Mouse (Mus musculus) kidney, embryonic 14.5 days (tissue): ENCODE data around the gene Ttc7. TPM values are rescaled to one million over a fixed set of nuclear protein-coding genes. Genes with fewer than 3 reads are reported as not detected.

ENCODE experiments used
- ATAC-seq: fragments of 200-750 bp; cut with Nextera tagmentation; 2 replicates; pipeline ENCODE4 v1.8.0; 2017; ENCODE audit warnings: moderate number of reproducible peaks, mild to moderate bottlenecking, moderate TSS enrichment, moderate library complexity; ENCODE audit not compliant: low FRiP score, low TSS enrichment
- H3K27ac ChIP-seq: fragments of 300-500 bp; sonication (generic); 2 replicates; pipeline ENCODE4 v1.5.1; 2014; ENCODE audit warnings: low read depth, mild to moderate bottlenecking, low read length, moderate library complexity, mixed read lengths
- H3K27me3 ChIP-seq: fragments of 300-500 bp; sonication (generic); 2 replicates; pipeline ENCODE4 v1.6.1; 2014; ENCODE audit warnings: mild to moderate bottlenecking, low read length; ENCODE audit not compliant: control insufficient read depth, insufficient read depth
- H3K36me3 ChIP-seq: fragments of 300-500 bp; sonication (generic); 2 replicates; pipeline ENCODE4 v1.6.1; 2014; ENCODE audit warnings: low read length, mixed read lengths; ENCODE audit not compliant: control insufficient read depth, insufficient read depth
- H3K4me1 ChIP-seq: fragments of 300-500 bp; sonication (generic); 2 replicates; pipeline ENCODE4 v1.6.1; 2014; ENCODE audit warnings: low read length, mixed read lengths; ENCODE audit not compliant: control insufficient read depth, insufficient read depth
- H3K4me2 ChIP-seq: fragments of 300-500 bp; sonication (generic); replicated peaks from 2 replicates; pipeline ENCODE4 v1.6.1; 2014; ENCODE audit warnings: low read depth, mild to moderate bottlenecking, low read length
- H3K4me3 ChIP-seq: fragments of 300-500 bp; sonication (generic); 2 replicates; pipeline ENCODE4 v1.5.1; 2014; ENCODE audit warnings: mild to moderate bottlenecking, low read length
- H3K9ac ChIP-seq: fragments of 300-500 bp; sonication (generic); 2 replicates; pipeline ENCODE4 v1.6.1; 2014; ENCODE audit warnings: low read depth, mild to moderate bottlenecking, low read length, moderate library complexity
- H3K9me3 ChIP-seq: fragments of 300-500 bp; sonication (generic); 2 replicates; pipeline ENCODE4 v1.6.1; 2016; ENCODE audit warnings: low read length; ENCODE audit not compliant: control insufficient read depth
- WGBS: fragments of 180-500 bp; shearing (Covaris S2); extraction: QIAGEN DNeasy Blood & Tissue Kit; methylation state at CpG from one replicate; pipeline ENCODE4 v1.1.7; 2014; 5-methylcytosine and 5-hydroxymethylcytosine counted together
- polyA plus RNA-seq: library from polyadenylated mRNA; unstranded; fragments of >200 nt; fragmentation: Nextera tagmentation; extraction: Ambion mirVana; gene quantifications from 2 replicates; pipeline ENCODE4 v1.2.1, GENCODE M21; 2014

Gene Ttc7
- polyA plus RNA-seq, 1 experiment from 2014 or later = 4.0 TPM

DNA sequence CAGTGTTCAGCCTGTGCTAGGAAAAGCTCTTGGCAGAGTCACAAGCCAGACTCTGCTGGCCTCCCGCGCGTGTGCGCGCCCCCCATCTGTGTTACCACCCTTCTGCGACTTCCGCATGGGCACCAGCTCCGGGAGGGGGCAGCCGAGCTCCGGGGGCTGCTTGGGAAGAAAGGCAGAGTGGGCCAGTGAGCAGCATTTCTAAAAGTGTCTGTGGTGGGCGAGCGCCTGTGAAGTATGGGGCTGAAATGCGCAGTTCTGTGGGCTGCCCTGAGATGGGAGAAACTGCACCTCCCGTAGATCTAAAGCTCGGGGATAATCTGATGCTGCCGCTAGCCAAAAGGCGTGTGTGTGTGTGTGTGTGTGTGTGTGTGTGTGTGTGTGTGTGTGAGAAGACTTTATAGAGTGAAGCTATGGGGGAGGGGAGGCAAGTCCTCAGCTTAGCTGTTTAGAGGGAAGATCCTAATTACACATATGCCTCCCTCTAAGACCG, 86.6 kb downstream of the Ttc7 start:
- no peak for ATAC-seq
- Histone ChIP-seq H3K9me3 (no peaks in the 10 kb centered on the region), H3K27me3 (no peaks in the 10 kb centered on the region), H3K36me3 (no peaks in the 10 kb centered on the region), H3K4me1 (peaks cover 18% of the 10 kb centered on the region), H3K4me2 (no peak overlapping the region), H3K4me3 (no peak overlapping the region), H3K9ac (no peak overlapping the region), H3K27ac (no peak overlapping the region)
- WGBS = 60% methylated on average over 18 of the region's 18 CpGs

DNA sequence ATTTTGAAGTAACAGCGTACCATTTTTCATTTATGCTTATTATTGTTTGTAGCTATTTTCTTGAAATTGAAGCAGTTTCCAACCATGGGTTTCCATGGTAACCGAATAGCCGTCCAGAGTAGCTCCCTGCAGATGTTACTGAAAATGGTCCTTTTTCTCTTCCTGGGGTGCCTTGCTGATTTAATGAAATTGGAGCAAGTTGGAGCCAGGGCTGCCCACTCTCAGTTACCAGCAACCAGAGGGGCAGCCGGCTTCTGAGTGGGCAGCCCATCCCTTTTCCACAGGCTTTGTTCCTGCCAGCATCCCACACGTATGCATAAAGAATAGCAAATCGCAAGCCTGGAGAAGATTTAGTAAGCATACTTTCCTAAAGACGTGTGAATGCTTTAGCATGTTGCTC, 89.5 kb downstream of the Ttc7 start:
- Histone ChIP-seq H3K9me3 (no peaks in the 10 kb centered on the region), H3K4me1 (peaks cover 35% of the 10 kb centered on the region), H3K36me3 (no peaks in the 10 kb centered on the region), H3K4me2 (no peak overlapping the region), H3K9ac (no peak overlapping the region), H3K27ac (no peak overlapping the region), H3K4me3 (no peak overlapping the region), H3K27me3 (no peaks in the 10 kb centered on the region)
- no peak for ATAC-seq
- whole genome bisulfite sequencing = 86% methylated on average over 7 of the region's 7 CpGs

DNA sequence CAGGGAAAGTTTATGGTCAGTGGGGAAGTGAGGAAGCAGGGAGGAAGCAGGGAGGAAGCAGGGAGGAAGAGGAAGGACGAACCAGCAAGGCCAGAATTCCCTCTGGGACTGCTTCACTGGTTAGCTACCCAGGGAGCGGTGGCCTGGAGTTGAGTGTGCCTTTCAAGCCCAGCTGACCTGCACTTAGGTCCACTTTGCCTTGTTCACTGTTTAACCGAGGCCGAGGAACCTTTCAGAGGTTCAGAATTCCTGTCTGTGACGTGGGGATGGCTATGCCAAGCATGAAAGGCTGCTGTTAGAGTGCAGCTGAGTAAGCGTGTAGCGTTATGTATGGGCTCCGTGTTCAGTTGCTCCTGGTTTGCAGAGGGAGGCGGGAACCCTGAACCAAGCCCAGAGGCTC, 90.6 kb downstream of the Ttc7 start:
- H3K4me1 ChIP-seq = peaks cover 37% of the 10 kb centered on the region
- no peak overlapping the region for H3K9ac ChIP-seq
- no peak overlapping the region for H3K27ac ChIP-seq
- WGBS = 75% methylated on average over 9 of the region's 9 CpGs
- no peak overlapping the region for H3K4me2 ChIP-seq
- no peaks in the 10 kb centered on the region for H3K36me3 ChIP-seq
- no peak for ATAC-seq
- no peaks in the 10 kb centered on the region for H3K27me3 ChIP-seq
- no peak overlapping the region for H3K4me3 ChIP-seq
- H3K9me3 ChIP-seq = no peaks in the 10 kb centered on the region

DNA sequence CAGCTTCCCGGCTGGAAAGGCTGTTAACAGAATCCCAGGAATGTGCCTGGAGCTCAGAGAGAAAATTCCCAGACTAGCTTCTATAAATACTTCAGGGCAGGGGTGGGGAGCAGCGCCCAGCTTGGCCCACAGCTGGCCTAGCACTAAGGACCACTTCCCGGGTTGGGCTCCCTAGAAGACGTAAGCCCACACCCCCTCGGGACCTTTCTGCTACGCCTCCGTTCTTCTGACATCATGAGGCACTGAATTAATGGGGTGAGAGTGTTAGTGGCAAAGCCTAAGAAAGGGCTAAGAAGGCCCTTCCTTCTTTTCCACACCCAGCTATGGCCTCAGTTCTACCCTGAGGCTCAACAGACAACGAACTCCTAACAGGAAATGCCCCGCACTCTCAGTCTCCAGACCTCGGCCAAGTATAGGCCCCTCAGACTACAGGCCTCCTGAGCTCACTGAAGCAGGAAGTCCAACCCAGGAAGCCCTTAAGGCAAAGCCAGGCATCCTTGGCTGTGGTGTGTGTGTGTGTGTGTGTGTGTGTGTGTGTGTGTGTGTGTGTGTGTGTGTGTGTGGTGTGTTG, 93.3 kb downstream of the Ttc7 start:
- Histone ChIP-seq H3K36me3 (no peaks in the 10 kb centered on the region), H3K4me1 (peaks cover 52% of the 10 kb centered on the region), H3K9me3 (no peaks in the 10 kb centered on the region), H3K9ac (no peak overlapping the region), H3K27ac (peak overlapping the region; percentile 77), H3K4me3 (no peak overlapping the region), H3K27me3 (no peaks in the 10 kb centered on the region), H3K4me2 (no peak overlapping the region)
- WGBS = 13% methylated on average over 10 of the region's 10 CpGs
- ATAC-seq = peak; percentile 58

DNA sequence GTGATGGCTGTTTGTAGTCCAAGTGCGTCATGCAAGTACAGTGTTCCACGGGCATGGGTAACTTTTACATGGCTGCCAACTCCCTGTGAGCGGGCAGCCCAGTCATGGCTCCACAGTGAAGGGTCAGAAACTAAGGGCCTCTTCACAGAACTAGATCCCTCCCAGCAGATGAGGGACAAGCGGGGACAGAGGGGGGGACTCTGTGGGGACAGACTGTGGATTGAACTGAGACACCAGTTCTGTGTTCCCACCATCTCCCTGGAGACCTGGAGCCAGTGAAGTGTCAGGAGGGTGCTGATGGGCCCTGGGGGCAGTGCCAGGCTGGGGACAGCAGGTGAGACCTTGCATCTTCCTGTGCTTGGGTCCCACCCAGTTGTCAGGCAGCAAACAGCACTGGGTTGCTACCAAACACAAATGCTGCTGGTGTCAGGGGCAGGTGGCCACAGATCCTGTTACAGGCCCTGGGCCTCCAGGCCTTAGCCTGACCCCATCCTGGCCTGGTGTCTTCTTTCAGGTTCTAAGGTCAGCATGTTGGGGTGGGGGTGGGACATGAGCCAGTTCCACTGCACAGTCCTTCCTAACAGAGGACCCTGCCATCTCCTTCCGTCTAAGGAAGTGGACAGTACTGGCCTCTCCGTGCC, 94.3 kb downstream of the Ttc7 start:
- 54% methylated on average over 6 of the region's 6 CpGs for WGBS
- Histone ChIP-seq H3K27me3 (no peaks in the 10 kb centered on the region), H3K4me3 (no peak overlapping the region), H3K36me3 (no peaks in the 10 kb centered on the region), H3K4me2 (no peak overlapping the region; the same call in 1 of the 2 replicates), H3K9me3 (no peaks in the 10 kb centered on the region), H3K9ac (no peak overlapping the region), H3K4me1 (peaks cover 52% of the 10 kb centered on the region), H3K27ac (peak overlapping the region; percentile 77)
- ATAC-seq = peak; percentile 40; the same call in 1 of the 2 replicates

DNA sequence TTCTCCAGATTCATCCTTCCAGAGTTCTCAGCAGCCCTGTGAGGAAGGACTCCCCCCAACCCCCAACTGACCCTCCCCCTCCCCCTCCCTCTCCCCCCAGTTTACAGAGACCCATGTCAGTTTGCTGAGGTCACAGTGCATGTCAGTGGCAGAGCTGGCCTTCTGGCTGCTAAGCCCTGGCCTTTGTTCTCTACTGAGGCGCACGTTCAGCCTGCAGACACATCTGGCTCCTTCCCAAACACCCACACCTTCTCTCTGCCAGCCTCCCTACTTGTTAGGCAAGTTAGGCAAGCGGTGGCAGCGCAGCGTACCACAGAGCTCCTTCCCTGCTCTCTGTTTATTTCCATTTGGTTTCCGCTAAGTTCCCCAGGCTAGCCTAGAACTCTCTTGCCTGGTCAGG, 94.8 kb downstream of the Ttc7 start:
- Histone ChIP-seq H3K4me2 (no peak overlapping the region), H3K36me3 (no peaks in the 10 kb centered on the region), H3K4me3 (no peak overlapping the region), H3K4me1 (peaks cover 52% of the 10 kb centered on the region), H3K27ac (peak overlapping the region; percentile 77), H3K27me3 (no peaks in the 10 kb centered on the region), H3K9me3 (no peaks in the 10 kb centered on the region), H3K9ac (no peak overlapping the region)
- 50% methylated on average over 6 of the region's 6 CpGs for WGBS
- ATAC-seq = no peak

DNA sequence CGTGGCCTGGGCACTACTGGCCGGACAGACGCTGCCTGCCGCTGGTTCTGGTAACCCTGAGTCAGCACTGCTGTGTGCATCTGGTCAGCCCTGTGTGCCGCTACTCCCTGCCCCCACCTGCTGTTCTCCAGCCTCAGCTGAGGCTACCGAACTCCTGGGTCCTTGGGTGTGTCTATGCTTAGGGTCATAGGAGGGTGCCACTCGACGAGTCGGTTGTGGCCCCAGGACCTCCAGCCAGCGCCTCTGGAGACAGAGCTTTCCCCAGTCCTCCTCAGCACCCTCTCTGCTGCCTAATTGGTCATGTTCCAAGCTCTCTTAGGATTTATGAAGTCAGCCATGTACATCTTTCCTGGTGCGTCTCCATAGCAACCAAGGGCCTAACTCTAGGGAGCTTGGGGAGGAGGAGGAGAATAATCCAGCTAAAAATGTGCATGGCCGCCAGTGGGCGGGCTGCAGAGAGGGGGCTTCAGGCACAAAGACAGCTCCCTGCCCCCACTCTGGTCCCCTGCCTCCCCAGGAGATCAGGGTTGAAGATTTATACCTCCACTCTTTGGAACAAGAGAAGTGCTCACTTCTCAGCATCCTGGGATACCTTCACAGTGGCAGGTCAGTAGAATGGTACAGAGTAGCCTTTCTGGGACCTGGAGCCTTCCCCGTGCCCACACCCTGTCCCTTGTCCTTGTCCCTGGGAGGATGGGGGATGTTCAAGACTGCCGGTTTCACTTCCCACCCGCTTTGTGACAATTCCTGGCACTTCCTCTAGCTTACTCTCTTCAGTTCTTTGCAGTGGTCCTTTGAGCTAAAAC, 95.9 kb downstream of the Ttc7 start:
- 40% methylated on average over 16 of the region's 16 CpGs for WGBS
- H3K4me1 ChIP-seq = peaks cover 52% of the 10 kb centered on the region
- H3K9me3 ChIP-seq = no peaks in the 10 kb centered on the region
- no peak overlapping the region for H3K4me2 ChIP-seq
- H3K36me3 ChIP-seq = no peaks in the 10 kb centered on the region
- peak; percentile 13; the same call in 1 of the 2 replicates for ATAC-seq
- no peak overlapping the region for H3K4me3 ChIP-seq
- H3K9ac ChIP-seq = no peak overlapping the region
- H3K27me3 ChIP-seq = no peaks in the 10 kb centered on the region
- peak overlapping the region; percentile 77 for H3K27ac ChIP-seq

DNA sequence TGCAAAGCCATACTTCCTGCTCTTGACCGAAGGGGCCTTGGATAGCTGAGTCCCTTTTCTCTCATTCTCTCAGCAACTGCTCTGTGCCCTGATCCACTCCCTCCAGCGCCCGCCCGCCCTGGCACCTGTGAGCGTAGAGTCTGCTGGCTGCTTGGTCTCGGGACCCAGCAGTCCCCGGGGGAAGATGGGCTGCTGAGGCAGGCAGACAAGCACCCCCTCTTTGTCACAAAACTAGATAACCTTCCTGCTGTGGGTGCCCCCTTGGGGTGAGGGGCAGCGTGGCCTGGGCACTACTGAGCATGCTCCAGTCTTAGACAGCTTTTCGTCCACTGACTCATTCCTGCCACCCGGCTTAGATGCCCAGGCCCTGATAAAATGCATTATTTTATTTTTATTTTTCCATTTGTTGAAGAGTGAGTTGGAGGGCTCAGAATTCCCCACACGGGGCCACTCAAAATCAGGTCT, 96.5 kb downstream of the Ttc7 start:
- Histone ChIP-seq H3K36me3 (no peaks in the 10 kb centered on the region), H3K27ac (peak overlapping the region; percentile 77; the same call in 1 of the 2 replicates), H3K4me1 (peaks cover 52% of the 10 kb centered on the region), H3K27me3 (no peaks in the 10 kb centered on the region), H3K4me3 (no peak overlapping the region), H3K4me2 (no peak overlapping the region), H3K9me3 (no peaks in the 10 kb centered on the region), H3K9ac (no peak overlapping the region)
- WGBS = 75% methylated on average over 11 of the region's 11 CpGs
- ATAC-seq = no peak

DNA sequence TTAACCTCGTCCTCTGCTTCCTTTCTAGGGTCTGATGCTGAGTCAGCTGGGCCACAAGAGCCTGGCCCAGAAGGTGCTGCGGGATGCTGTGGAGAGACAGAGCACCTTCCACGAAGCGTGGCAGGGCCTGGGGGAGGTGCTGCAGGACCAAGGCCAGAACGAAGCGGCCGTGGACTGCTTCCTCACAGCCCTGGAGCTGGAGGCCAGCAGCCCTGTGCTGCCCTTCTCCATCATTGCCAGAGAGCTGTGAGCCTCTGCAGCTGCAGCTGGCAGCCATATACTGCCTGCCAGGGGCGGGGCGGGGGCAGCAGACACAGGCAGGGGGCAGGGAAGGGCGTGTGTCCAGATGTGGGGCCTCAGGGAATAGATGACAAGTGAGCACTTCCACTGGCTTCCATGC, 97.1 kb downstream of the Ttc7 start:
- H3K4me3 ChIP-seq = no peak overlapping the region
- no peak; the same call in 1 of the 2 replicates for ATAC-seq
- no peaks in the 10 kb centered on the region for H3K9me3 ChIP-seq
- H3K9ac ChIP-seq = no peak overlapping the region
- no peaks in the 10 kb centered on the region for H3K27me3 ChIP-seq
- no peak overlapping the region for H3K4me2 ChIP-seq
- H3K4me1 ChIP-seq = peaks cover 52% of the 10 kb centered on the region
- WGBS = 20% methylated on average over 10 of the region's 10 CpGs
- peak overlapping the region; percentile 77 for H3K27ac ChIP-seq
- no peaks in the 10 kb centered on the region for H3K36me3 ChIP-seq
